Mouse (Mus musculus): ENCODE results near the gene Acbd3. TPM values are rescaled to one million over a fixed set of nuclear protein-coding genes. Genes with fewer than 3 reads are reported as not detected.

Acbd3 gene
- polyA plus RNA-seq, 1 experiment from 2014 or later, result 17.2 TPM

DNA sequence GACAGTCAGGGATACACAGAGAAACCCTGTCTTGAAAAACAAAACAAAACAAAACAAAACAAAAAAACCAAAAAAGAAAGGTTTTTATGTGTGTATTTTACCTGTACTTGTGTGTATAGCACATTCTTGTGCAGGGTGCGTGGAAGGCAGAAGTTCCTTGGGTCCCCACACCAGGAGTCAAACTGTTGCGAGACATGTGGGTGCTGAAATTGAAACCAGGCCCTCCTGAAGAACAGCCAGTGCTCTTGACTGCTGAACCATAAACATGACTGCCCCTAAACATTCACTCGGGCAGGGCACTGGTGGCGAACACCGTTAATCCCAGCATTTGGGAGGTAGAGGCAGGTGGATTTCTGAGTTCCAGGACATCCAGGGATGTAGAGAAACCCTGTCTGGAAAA lies 74.2 kb downstream of the Acbd3 start:
- Histone ChIP-seq H3K36me3 (ENCODE audit: control insufficient read depth, insufficient read depth, low read length) (peaks cover 44% of the 10 kb centered on the region), H3K4me1 (ENCODE audit: control insufficient read depth, insufficient read depth, low read length) (no peaks in the 10 kb centered on the region), H3K27me3 (replicated peaks; ENCODE audit: control insufficient read depth, insufficient read depth, low read length) (no peaks in the 10 kb centered on the region), H3K9ac (ENCODE audit: low read length) (no peak overlapping the region), H3K4me3 (ENCODE audit: low read depth, low read length) (no peak overlapping the region), H3K9me3 (replicated peaks; ENCODE audit: control insufficient read depth, low read length) (no peaks in the 10 kb centered on the region), H3K4me2 (ENCODE audit: low read length) (no peak overlapping the region), H3K27ac (ENCODE audit: low read depth, low read length) (no peak overlapping the region)
- 97% methylated on average over 5 of the region's 5 CpGs for WGBS
- no peak for DNase-seq (ENCODE audit: low spot score)
- no peak for ATAC-seq

DNA sequence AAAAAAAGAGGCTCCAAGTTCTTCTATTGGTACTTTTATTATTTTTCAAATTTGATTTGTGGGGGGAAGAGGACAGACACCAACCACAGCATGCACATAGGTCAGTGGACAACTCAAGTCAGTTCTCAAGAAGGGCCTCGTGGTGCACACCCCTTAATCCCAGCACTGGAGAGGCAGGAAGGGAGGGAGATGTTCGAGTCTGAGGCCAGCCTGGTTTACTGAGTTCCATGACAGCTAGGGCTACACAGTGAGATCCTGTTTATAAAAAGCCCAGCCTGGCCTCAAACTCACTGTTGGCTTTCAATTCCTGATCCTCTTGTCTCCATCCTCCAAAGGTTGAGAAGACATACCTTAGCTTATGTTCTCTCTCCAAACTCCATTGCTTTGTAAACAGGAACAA lies 75.0 kb downstream of the Acbd3 start:
- Histone ChIP-seq H3K9me3 (replicated peaks; ENCODE audit: control insufficient read depth, low read length) (no peaks in the 10 kb centered on the region), H3K4me1 (ENCODE audit: control insufficient read depth, insufficient read depth, low read length) (no peaks in the 10 kb centered on the region), H3K9ac (ENCODE audit: low read length) (no peak overlapping the region), H3K4me3 (ENCODE audit: low read depth, low read length) (no peak overlapping the region), H3K4me2 (ENCODE audit: low read length) (no peak overlapping the region), H3K36me3 (ENCODE audit: control insufficient read depth, insufficient read depth, low read length) (peaks cover 52% of the 10 kb centered on the region), H3K27me3 (replicated peaks; ENCODE audit: control insufficient read depth, insufficient read depth, low read length) (no peaks in the 10 kb centered on the region), H3K27ac (ENCODE audit: low read depth, low read length) (no peak overlapping the region)
- ATAC-seq (no peak), DNase-seq (ENCODE audit: low spot score) (no peak)
- WGBS, result 53% methylated on average over 2 of the region's 2 CpGs

DNA sequence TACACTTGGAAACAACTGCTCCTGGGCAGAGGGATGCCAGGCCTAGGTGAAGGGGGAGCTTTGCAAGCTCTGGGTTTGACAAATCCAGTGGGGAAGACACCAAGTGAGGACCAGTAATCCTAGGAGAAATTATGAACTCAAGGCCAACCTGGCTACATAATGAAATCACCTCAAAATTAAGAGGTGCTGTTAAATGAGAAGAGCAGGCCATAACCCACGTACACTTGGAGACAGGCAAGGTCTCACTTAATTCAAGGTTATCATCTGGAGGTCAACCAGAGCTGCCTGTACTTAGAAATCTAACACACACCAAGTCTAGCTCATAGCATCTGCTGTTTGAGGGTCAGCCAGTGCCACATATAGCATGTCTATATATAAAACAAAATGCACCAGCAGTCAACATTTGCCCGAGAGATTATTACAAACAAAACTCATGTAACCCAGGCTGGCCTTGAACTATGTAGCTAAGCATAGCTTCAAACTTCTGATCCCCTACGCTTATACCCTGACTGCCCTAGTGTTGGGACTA lies 75.7 kb downstream of the Acbd3 start:
- DNase-seq (ENCODE audit: low spot score) (no peak), ATAC-seq (0 out of 2 replicates have a peak, but pooled peaks have one; percentile 16)
- no peak overlapping the region for H3K9ac ChIP-seq (ENCODE audit: low read length)
- H3K27ac ChIP-seq (ENCODE audit: low read depth, low read length), result no peak overlapping the region
- H3K36me3 ChIP-seq (ENCODE audit: control insufficient read depth, insufficient read depth, low read length), result peaks cover 59% of the 10 kb centered on the region
- no peaks in the 10 kb centered on the region for H3K9me3 ChIP-seq (replicated peaks; ENCODE audit: control insufficient read depth, low read length)
- 92% methylated on average over 3 of the region's 3 CpGs for WGBS
- H3K4me3 ChIP-seq (ENCODE audit: low read depth, low read length), result no peak overlapping the region
- H3K4me1 ChIP-seq (ENCODE audit: control insufficient read depth, insufficient read depth, low read length), result no peaks in the 10 kb centered on the region
- H3K27me3 ChIP-seq (replicated peaks; ENCODE audit: control insufficient read depth, insufficient read depth, low read length), result no peaks in the 10 kb centered on the region
- no peak overlapping the region for H3K4me2 ChIP-seq (ENCODE audit: low read length)

Other genes with a start within 250 kb of the Acbd3 start
- gene Stum, start 242.5 kb upstream of the Acbd3 start, polyA plus RNA-seq (2014; fragmentation: Nextera tagmentation; extraction: Ambion mirVana), result 3.2 and 5.3 TPM in 2 replicates
- 118 and 127 TPM in 2 replicates for gene Parp1, start 157.1 kb upstream of the Acbd3 start, polyA plus RNA-seq (2014; fragmentation: Nextera tagmentation; extraction: Ambion mirVana)
- 17.7 and 21.3 TPM in 2 replicates for gene Lin9, start 84.9 kb upstream of the Acbd3 start, polyA plus RNA-seq (2014; fragmentation: Nextera tagmentation; extraction: Ambion mirVana)
- 0.14 and 0.27 TPM in 2 replicates for gene Mixl1, start 29.0 kb upstream of the Acbd3 start, polyA plus RNA-seq (2014; fragmentation: Nextera tagmentation; extraction: Ambion mirVana)
- gene H3f3a, start 87.9 kb downstream of the Acbd3 start, polyA plus RNA-seq (2014; fragmentation: Nextera tagmentation; extraction: Ambion mirVana), result 4,992 and 5,015 TPM in 2 replicates
- gene Sde2, start 125.1 kb downstream of the Acbd3 start, polyA plus RNA-seq (2014; fragmentation: Nextera tagmentation; extraction: Ambion mirVana), result 22.7 and 25.5 TPM in 2 replicates
- gene Lefty2, start 167.1 kb downstream of the Acbd3 start, polyA plus RNA-seq (2014; fragmentation: Nextera tagmentation; extraction: Ambion mirVana), result 2.4 and 2.5 TPM in 2 replicates
- 83.2 and 94.0 TPM in 2 replicates for gene Pycr2, start 178.2 kb downstream of the Acbd3 start, polyA plus RNA-seq (2014; fragmentation: Nextera tagmentation; extraction: Ambion mirVana)
- 0.15 and 0.56 TPM in 2 replicates for gene Lefty1, start 209.0 kb downstream of the Acbd3 start, polyA plus RNA-seq (2014; fragmentation: Nextera tagmentation; extraction: Ambion mirVana)
- 1.1 and 1.3 TPM in 2 replicates for gene Tmem63a, start 216.3 kb downstream of the Acbd3 start, polyA plus RNA-seq (2014; fragmentation: Nextera tagmentation; extraction: Ambion mirVana)

All from forebrain, embryonic 14.5 days (tissue).